Mouse (Mus musculus) liver, adult 2 months (tissue): ENCODE results near the gene Mansc4.

ENCODE experiments used
- CTCF ChIP-seq: fragments of 200-500 bp; IDR thresholded peaks from 2 replicates; pipeline ENCODE4 v1.5.1; 2011; ENCODE audit warnings: low read depth, low read length, control low read depth
- POLR2A ChIP-seq: fragments of 200-500 bp; IDR thresholded peaks from 2 replicates; pipeline ENCODE4 v1.6.1; 2011; ENCODE audit warnings: low read length, control low read depth; ENCODE audit not compliant: insufficient read depth; ENCODE audit errors: extremely low read depth

DNA sequence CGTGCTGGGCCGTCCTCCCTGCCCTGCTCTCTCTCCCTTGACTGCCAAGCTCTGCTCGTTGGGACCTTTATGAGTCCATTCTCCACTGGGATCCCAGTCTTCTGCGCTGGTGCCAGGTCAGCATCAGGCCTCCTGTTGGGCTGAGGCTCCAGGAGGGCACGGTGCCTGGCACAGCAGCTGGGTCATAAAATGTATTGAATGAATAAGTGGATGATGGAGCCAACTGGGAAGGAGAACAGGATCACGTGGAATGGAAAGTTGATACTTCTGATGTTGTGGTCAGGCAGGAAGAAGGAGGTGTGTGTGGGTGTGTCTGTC is 21.9 kb downstream of the Mansc4 start:
- TF ChIP-seq CTCF (no peak), POLR2A (no peak)
